Mouse (Mus musculus): ENCODE measurements at regions not wholly inside any gene's neighbourhood (a gene's known extent, or its start where the extent isn't known, plus 50 kb on each side); places are given as distances from the start of the nearest gene placed in this dataset.
A peak's percentile ranks its signal among the peaks of the same experiment; 100 is the strongest.
"Not testable (repeated sequence)": the region's sequence is repeated elsewhere in the genome, so short reads cannot be mapped to it uniquely, and the experiment has no call there.

- DNase-seq (ENCODE audit: low spot score in 2 of 2) = no peak
- H3K27ac ChIP-seq = no peak overlapping the region
- TF ChIP-seq CTCF (conservative IDR thresholded peaks at IDR 0.05) = no peak
- no peak overlapping the region for H3K4me3 ChIP-seq
Measured at GRCm38 (mm10) chr17:62210441-62211025, 670.6 kb downstream of the Efna5 start.

- Histone ChIP-seq H3K27ac (no peak overlapping the region), H3K4me3 (no peak overlapping the region)
- no peak for TF ChIP-seq CTCF (conservative IDR thresholded peaks at IDR 0.05)
- DNase-seq (ENCODE audit: low spot score in 2 of 2) = no peak
Measured at GRCm38 (mm10) chr17:62202658-62203057, 678.5 kb downstream of the Efna5 start.

DNA sequence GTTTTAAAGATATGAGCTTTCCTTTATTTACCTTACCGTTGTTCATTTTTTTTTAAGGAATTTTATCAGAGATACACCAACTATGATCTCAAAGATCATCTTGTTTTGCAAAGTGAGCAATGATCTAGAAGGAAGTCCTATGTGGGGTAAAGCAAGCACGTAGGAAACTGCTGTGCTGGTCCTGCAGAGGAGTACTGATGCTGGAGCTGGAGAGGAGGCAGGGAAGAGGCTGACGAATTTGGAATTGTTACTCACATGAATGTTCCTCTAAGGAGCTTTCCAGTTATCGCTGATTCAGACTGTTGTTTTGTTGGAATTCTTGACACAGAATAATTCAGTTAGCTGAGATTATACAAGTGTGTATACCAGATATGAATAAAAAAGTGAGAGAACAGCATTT, 680.6 kb downstream of the Efna5 start:
- no peak for DNase-seq (ENCODE audit: low spot score in 2 of 2)
- Histone ChIP-seq H3K4me3 (no peak overlapping the region), H3K27ac (no peak overlapping the region)
- no peak for TF ChIP-seq CTCF (conservative IDR thresholded peaks at IDR 0.05)

DNA sequence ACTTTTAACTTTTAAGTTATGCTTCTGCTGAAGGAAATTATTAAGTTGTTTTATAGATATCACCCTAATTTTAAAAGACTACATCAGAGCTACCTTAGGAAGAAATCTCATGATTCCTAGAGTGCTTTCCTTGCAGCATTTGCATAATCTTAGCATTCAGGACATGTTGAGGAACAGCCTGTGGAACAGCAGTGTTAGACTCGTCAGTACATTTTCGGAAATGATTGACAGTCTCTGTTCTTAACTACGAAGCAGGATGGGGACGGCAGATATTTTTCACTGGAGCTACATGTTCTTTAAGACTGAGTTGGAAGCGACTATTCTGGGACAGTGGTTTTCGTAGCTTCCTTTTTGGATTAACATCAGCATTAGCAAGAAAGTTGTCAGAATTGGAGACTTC, 681.6 kb downstream of the Efna5 start:
- DNase-seq (ENCODE audit: low spot score in 2 of 2) = peak; percentile 15 to 19

DNA sequence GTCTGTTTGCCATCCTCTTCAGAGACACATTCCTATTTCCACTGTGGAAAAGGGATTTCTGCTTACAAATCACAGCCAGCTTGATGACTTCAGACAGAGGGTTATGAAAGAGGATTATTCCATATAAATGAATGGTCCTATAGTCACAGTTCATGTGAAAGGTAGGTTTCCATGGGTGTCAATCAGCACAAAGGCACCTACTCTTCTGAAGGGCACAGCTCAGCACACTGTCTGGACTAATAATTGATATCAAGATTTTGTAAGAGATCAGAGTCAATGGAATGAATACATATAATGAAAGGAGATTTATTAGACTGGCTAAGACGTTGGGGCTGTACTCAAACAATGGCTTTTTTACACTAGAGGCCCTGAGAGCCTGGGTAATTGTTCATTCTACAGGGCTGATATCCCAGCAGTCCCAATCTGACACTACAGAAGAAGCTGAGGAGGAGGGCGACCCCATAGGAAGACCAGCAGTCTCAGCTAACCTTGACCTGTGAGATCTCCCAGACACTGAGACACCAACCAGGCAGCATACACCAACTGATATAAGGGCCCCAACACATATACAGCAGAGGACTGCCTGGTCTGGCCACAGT, 702.4 kb downstream of the Efna5 start:
- no peak for TF ChIP-seq CTCF (conservative IDR thresholded peaks at IDR 0.05)
- Histone ChIP-seq H3K4me3 (no peak overlapping the region), H3K27ac (no peak overlapping the region)
- DNase-seq (ENCODE audit: low spot score in 2 of 2) = no peak

More for the DNA sequence above, 681.6 kb downstream of the Efna5 start:
- Histone ChIP-seq H3K27ac (no peak overlapping the region), H3K4me3 (no peak overlapping the region)
- TF ChIP-seq CTCF (conservative IDR thresholded peaks at IDR 0.05) = no peak

DNA sequence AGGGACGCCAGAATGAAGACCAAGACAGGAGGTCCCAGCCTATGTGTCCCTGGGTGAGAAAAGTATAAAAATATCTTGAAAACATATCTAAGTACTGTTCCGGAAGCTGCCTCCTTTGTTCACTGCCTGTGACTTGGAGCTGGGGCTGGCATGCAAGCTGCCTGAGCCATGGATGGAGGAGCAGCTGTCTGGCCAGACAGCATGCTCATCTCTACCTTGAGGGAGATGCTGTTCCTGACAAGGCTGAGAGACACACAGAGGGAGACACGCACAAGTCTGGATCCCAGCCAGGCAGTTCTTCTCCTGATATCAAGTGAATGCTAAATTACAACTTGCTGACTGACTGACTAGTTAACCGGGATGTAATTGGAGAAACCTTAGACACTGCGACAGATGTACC, 704.8 kb downstream of the Efna5 start:
- Histone ChIP-seq H3K4me3 (no peak overlapping the region), H3K27ac (no peak overlapping the region)
- no peak for TF ChIP-seq CTCF (conservative IDR thresholded peaks at IDR 0.05)
- no peak for DNase-seq (ENCODE audit: low spot score in 2 of 2)

GRCm38 (mm10) chr17:62172305-62172704, 708.8 kb downstream of the Efna5 start:
- no peak for TF ChIP-seq CTCF (conservative IDR thresholded peaks at IDR 0.05)

DNA sequence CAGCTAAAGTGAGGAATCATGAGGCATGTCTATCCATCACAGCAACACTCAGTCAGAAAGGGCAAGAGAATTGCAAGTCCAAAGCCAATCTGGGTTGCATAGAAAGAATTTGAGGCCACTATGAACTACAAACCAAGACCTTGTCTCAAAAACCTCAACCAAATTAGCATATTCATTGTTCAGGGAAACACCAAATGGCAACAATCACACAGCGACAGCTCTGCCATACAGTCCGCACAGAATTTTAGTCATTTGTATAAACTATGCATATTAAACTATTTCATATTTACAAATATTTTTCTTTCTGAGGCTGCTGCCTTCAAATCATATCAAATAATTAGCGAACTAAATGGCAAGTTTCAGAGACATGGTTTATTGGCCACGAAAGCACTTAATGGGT, 709.6 kb downstream of the Efna5 start:
- no peak for DNase-seq (ENCODE audit: low spot score in 2 of 2)
- no peak overlapping the region for H3K4me3 ChIP-seq
- H3K27ac ChIP-seq = no peak overlapping the region
- TF ChIP-seq CTCF (conservative IDR thresholded peaks at IDR 0.05) = no peak

More at GRCm38 (mm10) chr17:62172305-62172704, 708.8 kb downstream of the Efna5 start:
- no peak for DNase-seq (ENCODE audit: low spot score in 2 of 2)
- Histone ChIP-seq H3K4me3 (no peak overlapping the region), H3K27ac (no peak overlapping the region)

- no peak for TF ChIP-seq CTCF (conservative IDR thresholded peaks at IDR 0.05)
- Histone ChIP-seq H3K27ac (no peak overlapping the region), H3K4me3 (no peak overlapping the region)
- no peak for DNase-seq (ENCODE audit: low spot score in 2 of 2)
Measured at GRCm38 (mm10) chr17:62161457-62161856, 719.7 kb downstream of the Efna5 start.

GRCm38 (mm10) chr17:62160301-62160700, 720.8 kb downstream of the Efna5 start:
- no peak for DNase-seq (ENCODE audit: low spot score in 2 of 2)
- H3K27ac ChIP-seq = no peak overlapping the region
- no peak overlapping the region for H3K4me3 ChIP-seq
- no peak for TF ChIP-seq CTCF (conservative IDR thresholded peaks at IDR 0.05)

DNA sequence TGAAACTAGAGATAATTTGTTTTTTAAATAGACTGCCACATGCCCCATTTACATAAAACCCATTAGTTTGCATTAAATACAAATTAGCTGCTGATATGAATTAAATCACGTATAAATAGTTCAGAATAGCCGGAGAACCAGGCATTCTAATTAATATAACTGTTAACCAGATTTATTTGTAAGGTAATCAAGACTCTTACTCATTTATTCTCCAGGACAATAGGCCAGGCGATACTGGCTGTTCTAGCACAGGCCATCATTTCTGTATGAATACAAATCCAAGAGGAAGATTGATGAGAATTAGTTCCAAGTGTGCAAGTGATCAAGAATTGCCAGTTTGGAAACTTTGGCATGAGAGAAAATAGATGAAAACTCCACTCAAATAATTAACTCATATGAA, 746.1 kb downstream of the Efna5 start:
- no peak for DNase-seq (ENCODE audit: low spot score in 2 of 2)
- Histone ChIP-seq H3K27ac (no peak overlapping the region), H3K4me3 (no peak overlapping the region)
- no peak for TF ChIP-seq CTCF (conservative IDR thresholded peaks at IDR 0.05)

- H3K4me3 ChIP-seq; H3K27ac ChIP-seq; DNase-seq (ENCODE audit: low spot score in 2 of 2): not testable (repeated sequence)
Measured at GRCm38 (mm10) chr17:62111703-62112102, 769.4 kb downstream of the Efna5 start.

- no peak overlapping the region for H3K4me3 ChIP-seq
- no peak for TF ChIP-seq CTCF (conservative IDR thresholded peaks at IDR 0.05)
- DNase-seq (ENCODE audit: low spot score in 2 of 2) = no peak
- H3K27ac ChIP-seq = no peak overlapping the region
Measured at GRCm38 (mm10) chr17:62109052-62109451, 772.1 kb downstream of the Efna5 start.

DNA sequence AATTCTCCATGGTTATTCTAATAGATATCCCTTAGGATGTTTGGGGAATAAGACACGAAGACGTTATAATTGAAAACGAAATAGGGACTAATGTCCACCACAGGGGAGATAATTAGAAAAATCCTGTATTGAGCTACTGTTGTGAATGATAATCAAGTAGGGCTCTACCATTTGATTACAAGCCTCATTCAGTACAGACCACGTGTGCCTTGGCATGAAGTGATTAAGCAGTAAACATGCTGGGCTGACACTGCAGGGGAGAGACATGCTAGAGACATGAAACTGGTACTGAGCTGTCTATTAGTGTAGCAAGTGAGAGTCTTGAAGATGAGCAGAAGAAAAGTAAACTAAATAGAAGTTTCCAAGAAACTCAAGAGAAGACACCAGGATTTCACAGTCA, 797.8 kb downstream of the Efna5 start:
- H3K27ac ChIP-seq = no peak overlapping the region
- DNase-seq (ENCODE audit: low spot score in 2 of 2) = no peak
- TF ChIP-seq CTCF (conservative IDR thresholded peaks at IDR 0.05) = no peak
- no peak overlapping the region for H3K4me3 ChIP-seq
